Mouse (Mus musculus) CH12.LX (cell line): ENCODE measurements around the gene Sgtb.

Experiments used
- BHLHE40 ChIP-seq: IDR thresholded peaks from 2 replicates; pipeline ENCODE4 v1.6.1; 2011; ENCODE audit warnings: mild to moderate bottlenecking, low read depth, low read length, improper control_type of control experiment
- CTCF ChIP-seq, 2 experiments: IDR thresholded peaks in 1 of 2; conservative IDR thresholded peaks in 1 of 2; 2 replicates each; pipeline ENCODE4 v1.5.1; 2011 to 2012; ENCODE audit warnings: low read depth in 2 of 2, low read length in 2 of 2, improper control_type of control experiment in 1 of 2, inconsistent platforms in 1 of 2, mild to moderate bottlenecking in 1 of 2, moderate library complexity in 1 of 2
- EP300 ChIP-seq: IDR thresholded peaks from 2 replicates; pipeline ENCODE4 v1.6.1; 2011; ENCODE audit warnings: low read length, improper control_type of control experiment
- ETS1 ChIP-seq: conservative IDR thresholded peaks from 2 replicates; pipeline ENCODE4 v1.6.1; 2012; ENCODE audit warnings: low read depth, mild to moderate bottlenecking, inconsistent platforms, low read length, improper control_type of control experiment, moderate library complexity
- HCFC1 ChIP-seq: IDR thresholded peaks from 2 replicates; pipeline ENCODE4 v1.6.1; 2012; ENCODE audit warnings: low read depth, mild to moderate bottlenecking, inconsistent platforms, low read length, improper control_type of control experiment
- IRF4 ChIP-seq: IDR thresholded peaks from 2 replicates; pipeline ENCODE4 v1.6.1; 2014; ENCODE audit warnings: low read depth, mild to moderate bottlenecking, inconsistent platforms, low read length, improper control_type of control experiment
- MYC ChIP-seq: IDR thresholded peaks from 2 replicates; pipeline ENCODE4 v1.6.1; 2011; ENCODE audit warnings: low read depth, mild to moderate bottlenecking, improper control_type of control experiment, low read length
- POLR2A ChIP-seq: IDR thresholded peaks from 2 replicates; pipeline ENCODE4 v1.6.1; 2011; ENCODE audit warnings: low read depth, mild to moderate bottlenecking, improper control_type of control experiment, low read length
- POLR2AphosphoS2 ChIP-seq: IDR thresholded peaks from 2 replicates; pipeline ENCODE4 v1.6.1; 2011; ENCODE audit warnings: low read depth, low read length, improper control_type of control experiment
- TBP ChIP-seq: conservative IDR thresholded peaks from 2 replicates; pipeline ENCODE4 v1.6.1; 2011; ENCODE audit warnings: low read depth, low read length, improper control_type of control experiment
- TCF12 ChIP-seq: IDR thresholded peaks from 2 replicates; pipeline ENCODE4 v1.6.1; 2014; ENCODE audit warnings: low read depth, mild to moderate bottlenecking, inconsistent platforms, low read length, improper control_type of control experiment
- USF1 ChIP-seq: IDR thresholded peaks from 2 replicates; pipeline ENCODE4 v1.6.1; 2014; ENCODE audit warnings: low read depth, mild to moderate bottlenecking, inconsistent platforms, low read length, improper control_type of control experiment
- ZC3H11A ChIP-seq: IDR thresholded peaks from 2 replicates; pipeline ENCODE4 v1.6.1; 2012; ENCODE audit warnings: low read depth, mild to moderate bottlenecking, inconsistent platforms, low read length, improper control_type of control experiment

DNA sequence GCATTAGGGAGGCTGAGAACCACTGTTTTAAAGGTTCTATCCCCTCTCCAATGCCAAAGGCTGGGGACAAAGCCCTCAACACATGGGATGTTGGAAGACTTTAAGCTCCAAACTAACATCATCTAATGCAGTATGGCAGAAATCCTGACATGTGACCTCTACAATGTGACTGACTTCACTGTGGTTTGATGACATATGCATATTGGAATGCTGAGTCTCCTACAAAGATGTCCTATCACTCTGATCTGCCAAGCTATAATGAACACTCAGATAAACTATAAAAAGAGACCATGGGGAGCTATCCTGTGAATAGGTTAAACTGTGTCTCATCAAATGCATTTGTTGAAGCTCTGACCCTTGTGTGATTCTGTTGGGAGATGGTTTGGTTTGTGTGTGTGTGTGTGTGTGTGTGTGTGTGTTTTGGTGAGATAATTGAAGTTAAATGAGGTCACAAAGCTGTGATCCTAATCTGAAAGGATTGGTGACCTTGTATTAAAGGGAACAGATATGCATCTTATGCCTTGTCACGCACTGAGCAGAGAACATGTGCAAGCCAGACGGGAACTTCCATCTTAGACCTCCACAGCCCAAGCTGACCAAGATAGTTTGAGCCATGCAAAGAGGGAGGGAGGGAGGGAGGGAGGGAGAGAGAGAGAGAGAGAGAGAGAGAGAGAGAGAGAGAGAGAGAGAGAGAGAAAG, 43.7 kb upstream of the Sgtb start:
- TF ChIP-seq EP300, result no peak
- no peak for TF ChIP-seq USF1
- TF ChIP-seq CTCF (conservative IDR thresholded peaks at IDR 0.05 in 1 of 2, IDR thresholded peaks at IDR 0.05 in 1 of 2; ENCODE audit: low read depth in 2 of 2, low read length in 2 of 2), result no peak
- no peak for TF ChIP-seq ETS1
- no peak for TF ChIP-seq TCF12
- TF ChIP-seq IRF4, result no peak
- TF ChIP-seq ZC3H11A, result no peak
- TF ChIP-seq HCFC1, result no peak
- TF ChIP-seq BHLHE40, result no peak
- TF ChIP-seq POLR2A, result no peak
- no peak for TF ChIP-seq MYC
- no peak for TF ChIP-seq POLR2AphosphoS2
- TF ChIP-seq TBP, result no peak
